Mouse (Mus musculus) stomach, postnatal 0 days (tissue): ENCODE measurements around the gene Tmie.

Experiments used
- CTCF ChIP-seq: IDR thresholded peaks from 2 replicates; pipeline ENCODE4 v1.5.1; 2016; ENCODE audit warnings: antibody characterized with exemption, low read depth, mild to moderate bottlenecking, moderate library complexity
- EP300 ChIP-seq: optimal IDR thresholded peaks from 2 replicates; pipeline ENCODE3; 2016; ENCODE audit warnings: antibody characterized with exemption

DNA sequence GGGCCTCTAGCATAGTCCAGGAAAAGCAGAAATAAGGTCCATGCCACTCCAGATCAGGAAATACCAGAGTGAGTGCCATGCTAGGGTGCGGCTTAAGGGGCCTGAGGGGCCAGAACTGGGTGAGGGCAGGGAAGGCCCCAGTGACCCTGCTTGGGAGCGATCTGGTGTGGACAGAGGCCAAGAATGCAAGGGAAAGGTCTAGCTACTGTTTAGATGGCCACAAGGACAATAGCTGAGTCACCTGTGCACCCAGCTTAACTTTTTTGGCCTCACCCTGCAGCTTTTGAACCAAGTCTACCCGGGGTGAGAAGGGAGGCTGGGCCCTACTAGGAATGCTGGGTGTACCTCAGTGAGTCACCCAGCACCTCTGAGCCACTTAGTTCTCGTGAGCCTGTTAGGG is 859 bp upstream of the Tmie start:
- TF ChIP-seq EP300: peak; percentile 20
- TF ChIP-seq CTCF: no peak
